Mouse (Mus musculus) MEL (cell line): ENCODE data around the gene Pigm. TPM values are rescaled to one million over a fixed set of nuclear protein-coding genes. Genes with fewer than 3 reads are reported as not detected.

Experiments
- DNase-seq: peaks from one replicate; pipeline ENCODE4 v3.0.0; 2011; ENCODE audit warnings: low read depth, low spot score
- H3K27ac ChIP-seq: 2 replicates; pipeline ENCODE4 v1.5.1; 2012; ENCODE audit warnings: low read depth, mild to moderate bottlenecking, control low read depth, low read length, moderate library complexity; ENCODE audit not compliant: control insufficient read depth
- H3K27me3 ChIP-seq, 2 experiments: fragments of 150-350 bp in 1 of 2; sonication (generic) in 1 of 2; 2 replicates each; pipeline ENCODE4 v1.6.1; 2012; ENCODE audit warnings: low read length in 2 of 2, mild to moderate bottlenecking in 2 of 2, improper control_type of control experiment in 1 of 2, moderate library complexity in 1 of 2; ENCODE audit not compliant: insufficient read depth in 2 of 2, control insufficient read depth in 1 of 2
- H3K36me3 ChIP-seq, 2 experiments: 2 replicates each; pipeline ENCODE4 v1.6.1; 2012 to 2014; ENCODE audit warnings: low read length in 2 of 2, improper control_type of control experiment in 1 of 2, inconsistent platforms in 1 of 2, mild to moderate bottlenecking in 1 of 2; ENCODE audit not compliant: insufficient read depth in 2 of 2, control insufficient read depth in 1 of 2
- H3K4me1 ChIP-seq, 2 experiments: fragments of 150-350 bp in 1 of 2; sonication (generic) in 1 of 2; 2 replicates each; pipeline ENCODE4 v1.6.1; 2012; ENCODE audit warnings: low read length in 2 of 2, improper control_type of control experiment in 1 of 2, mild to moderate bottlenecking in 1 of 2; ENCODE audit not compliant: insufficient read depth in 2 of 2, control insufficient read depth in 1 of 2
- H3K4me3 ChIP-seq, 2 experiments: fragments of 150-350 bp in 1 of 2; sonication (generic) in 1 of 2; 2 replicates each; pipeline ENCODE4 v1.5.1; 2012; ENCODE audit warnings: low read depth in 2 of 2, low read length in 2 of 2, mild to moderate bottlenecking in 2 of 2, moderate library complexity in 2 of 2, control low read depth in 1 of 2, improper control_type of control experiment in 1 of 2; ENCODE audit not compliant: control insufficient read depth in 1 of 2, insufficient read depth in 1 of 2
- H3K79me2 ChIP-seq: 2 replicates; pipeline ENCODE4 v1.6.1; 2012; ENCODE audit warnings: mild to moderate bottlenecking, low read length, moderate library complexity; ENCODE audit not compliant: control insufficient read depth, poor library complexity, insufficient read depth
- H3K9ac ChIP-seq: 2 replicates; pipeline ENCODE4 v1.6.1; 2012; ENCODE audit warnings: low read depth, mild to moderate bottlenecking, control low read depth, low read length, moderate library complexity; ENCODE audit not compliant: control insufficient read depth, poor library complexity, severe bottlenecking
- H3K9me3 ChIP-seq: fragments of 150-350 bp; sonication (generic); replicated peaks from 2 replicates; pipeline ENCODE4 v1.6.1; 2012; ENCODE audit warnings: mild to moderate bottlenecking, low read length, improper control_type of control experiment, moderate library complexity; ENCODE audit not compliant: insufficient read depth
- CHD2 ChIP-seq: IDR thresholded peaks from 2 replicates; pipeline ENCODE4 v1.6.1; 2011; ENCODE audit warnings: low read length, improper control_type of control experiment
- E2F4 ChIP-seq: IDR thresholded peaks from 2 replicates; pipeline ENCODE4 v1.6.1; 2011; ENCODE audit warnings: low read depth, low read length, improper control_type of control experiment, borderline replicate concordance
- GABPA ChIP-seq: IDR thresholded peaks from 2 replicates; pipeline ENCODE4 v1.6.1; 2012; ENCODE audit warnings: low read depth, mild to moderate bottlenecking, inconsistent platforms, low read length, improper control_type of control experiment, moderate library complexity
- HCFC1 ChIP-seq: IDR thresholded peaks from 2 replicates; pipeline ENCODE4 v1.6.1; 2012; ENCODE audit warnings: low read depth, mild to moderate bottlenecking, inconsistent platforms, low read length, improper control_type of control experiment, moderate library complexity
- JUND ChIP-seq: IDR thresholded peaks from 2 replicates; pipeline ENCODE4 v1.6.1; 2011; ENCODE audit warnings: low read depth, mild to moderate bottlenecking, improper control_type of control experiment, low read length
- MEF2A ChIP-seq: IDR thresholded peaks from 2 replicates; pipeline ENCODE4 v1.6.1; 2014; ENCODE audit warnings: low read depth, mild to moderate bottlenecking, inconsistent platforms, low read length, improper control_type of control experiment; ENCODE audit not compliant: poor library complexity, insufficient replicate concordance, severe bottlenecking; ENCODE audit errors: extremely low read depth
- MYB ChIP-seq: IDR thresholded peaks from 2 replicates; pipeline ENCODE4 v1.6.1; 2011; ENCODE audit warnings: mild to moderate bottlenecking, low read depth, low read length, improper control_type of control experiment
- NELFE ChIP-seq: IDR thresholded peaks from 2 replicates; pipeline ENCODE4 v1.6.1; 2011; ENCODE audit warnings: low read depth, low read length, improper control_type of control experiment
- NRF1 ChIP-seq: IDR thresholded peaks from 2 replicates; pipeline ENCODE4 v1.6.1; 2014; ENCODE audit warnings: low read depth, mild to moderate bottlenecking, inconsistent platforms, low read length, improper control_type of control experiment, moderate library complexity; ENCODE audit not compliant: poor library complexity, insufficient read depth, severe bottlenecking
- POLR2A ChIP-seq, 2 experiments: IDR thresholded peaks; 2 replicates each; pipeline ENCODE4 v1.6.1; 2011 to 2012; ENCODE audit warnings: low read length in 2 of 2, mild to moderate bottlenecking in 2 of 2, control low read depth in 1 of 2, improper control_type of control experiment in 1 of 2, low read depth in 1 of 2, moderate library complexity in 1 of 2; ENCODE audit not compliant: control insufficient read depth in 1 of 2, insufficient read depth in 1 of 2, poor library complexity in 1 of 2
- POLR2AphosphoS2 ChIP-seq: IDR thresholded peaks from 2 replicates; pipeline ENCODE4 v1.6.1; 2011; ENCODE audit warnings: low read length, improper control_type of control experiment
- POLR2AphosphoS5 ChIP-seq: IDR thresholded peaks from 2 replicates; pipeline ENCODE4 v1.6.1; 2012; ENCODE audit warnings: low read depth, borderline replicate concordance, mild to moderate bottlenecking, inconsistent platforms, low read length, moderate library complexity, mixed read lengths
- RCOR1 ChIP-seq: IDR thresholded peaks from 2 replicates; pipeline ENCODE4 v1.6.1; 2012; ENCODE audit warnings: low read depth, mild to moderate bottlenecking, inconsistent platforms, low read length, improper control_type of control experiment
- SIN3A ChIP-seq: IDR thresholded peaks from 2 replicates; pipeline ENCODE4 v1.6.1; 2012; ENCODE audit warnings: low read length, improper control_type of control experiment, inconsistent platforms
- SMC3 ChIP-seq: IDR thresholded peaks from 2 replicates; pipeline ENCODE4 v1.6.1; 2011; ENCODE audit warnings: low read depth, low read length, improper control_type of control experiment
- polyA plus RNA-seq, 2 experiments: library from polyadenylated mRNA; stranded (reverse) in 1 of 2; unstranded in 1 of 2; fragments of >175 nt in 1 of 2; fragments of >200 nt in 1 of 2; gene quantifications; 2 replicates each; pipeline versions ENCODE4 v1.2.1 to v1.2.4; 2012; ENCODE audit warnings: low replicate concordance in 2 of 2, low read depth in 1 of 2; ENCODE audit not compliant: insufficient read length in 2 of 2, insufficient read depth in 1 of 2, missing spikeins in 1 of 2
- total RNA-seq: library from RNA; depleted of rRNA; stranded (reverse); fragments of 300-350 nt; gene quantifications from 2 replicates; pipeline ENCODE4 v1.2.3, GENCODE M21; 2012

Pigm gene
- total and polyA plus RNA-seq, 3 experiments: 8.6 to 11.3 TPM; not detected in 1

DNA sequence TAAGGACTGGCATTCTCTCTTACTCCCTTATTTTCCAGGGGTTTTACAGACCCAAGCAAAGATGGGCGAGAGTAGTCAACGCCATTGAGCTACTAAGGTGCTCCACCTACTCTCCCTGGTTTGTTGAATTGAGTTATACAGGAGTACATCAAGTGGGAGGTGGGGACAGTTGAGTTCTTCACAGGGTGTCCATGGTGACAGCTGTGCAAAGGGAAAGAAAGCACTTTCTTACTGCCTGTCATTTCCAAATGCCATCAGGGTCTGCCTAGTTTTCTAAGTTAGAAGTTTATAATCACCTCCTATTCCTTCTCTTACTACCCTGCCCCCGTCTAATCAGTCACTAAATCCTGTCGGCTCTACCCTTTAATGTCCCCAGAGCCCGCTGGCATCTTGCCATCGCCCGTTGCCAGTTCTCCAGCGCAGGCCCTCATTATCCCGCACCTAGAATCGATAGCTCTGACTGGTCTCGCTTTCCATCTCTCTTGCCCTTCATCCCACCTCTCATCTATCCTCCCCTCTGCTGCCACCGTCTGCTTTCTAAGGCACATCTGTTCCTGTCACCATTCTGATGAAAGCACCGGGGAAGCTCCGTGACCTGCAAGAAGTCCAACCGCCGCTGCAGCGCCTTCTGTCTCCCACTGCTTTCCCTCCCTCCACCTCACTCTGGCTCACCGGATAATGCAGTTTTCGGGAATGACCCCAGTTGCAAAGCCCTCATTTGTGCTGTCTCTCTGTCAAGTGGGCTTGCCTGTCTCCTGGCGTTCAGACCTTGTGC, 15.6 kb downstream of the Pigm start:
- Histone ChIP-seq H3K9me3 (no peaks in the 10 kb centered on the region), H3K4me1 (peaks cover 3 to 20% of the 10 kb centered on the region in 2 experiments), H3K4me3 (no peak overlapping the region), H3K27ac (no peak overlapping the region), H3K36me3 (peaks cover 0 to 15% of the 10 kb centered on the region in 2 experiments; a peak in 2 of 4 replicates), H3K27me3 (no peaks in the 10 kb centered on the region), H3K79me2 (no peaks in the 10 kb centered on the region), H3K9ac (no peak overlapping the region)
- TF ChIP-seq NELFE (no peak), SIN3A (no peak), CHD2 (no peak), JUND (no peak), NRF1 (no peak), SMC3 (no peak), E2F4 (no peak), MYB (no peak), MEF2A (no peak), GABPA (no peak), RCOR1 (no peak), HCFC1 (no peak)
- DNase-seq: no peak

DNA sequence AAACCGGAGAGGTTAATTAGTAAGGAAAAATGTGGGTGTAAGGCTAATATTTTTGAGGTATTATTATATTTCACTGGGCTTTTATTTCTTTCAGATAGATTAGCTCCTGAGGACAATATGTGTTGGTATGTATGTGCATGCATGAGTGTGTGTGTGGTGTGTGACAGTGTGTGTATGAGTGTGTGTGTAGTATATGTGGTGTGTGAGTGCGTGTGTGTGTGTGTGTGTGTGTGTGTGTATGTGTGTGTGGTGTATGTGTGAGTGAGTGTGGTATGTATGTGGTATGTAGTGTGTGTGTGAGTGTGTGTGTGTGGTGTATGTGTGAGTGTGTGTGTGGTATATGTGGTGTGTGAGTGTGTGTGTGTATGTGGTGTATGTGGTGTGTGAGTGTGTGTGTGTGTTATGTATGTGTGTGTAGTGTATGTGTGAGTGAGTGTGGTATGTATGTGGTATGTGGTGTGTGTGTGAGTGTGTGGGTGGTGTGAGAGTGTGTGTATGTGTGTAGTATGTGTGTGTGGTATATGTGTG, 16.4 kb downstream of the Pigm start:
- H3K79me2 ChIP-seq: no peaks in the 10 kb centered on the region
- no peak for TF ChIP-seq POLR2AphosphoS2
- TF ChIP-seq POLR2AphosphoS5: peak; percentile 73; the same call in 1 of the 2 replicates
- no peak for TF ChIP-seq POLR2A (IDR thresholded peaks at IDR 0.05; ENCODE audit: control insufficient read depth in 1 of 2, insufficient read depth in 1 of 2, low read depth in 1 of 2, low read length in 2 of 2, poor library complexity in 1 of 2)
- H3K27ac ChIP-seq: no peak overlapping the region
- H3K4me1 ChIP-seq: peaks cover 3 to 22% of the 10 kb centered on the region in 2 experiments
- DNase-seq: no peak
- H3K9ac ChIP-seq: no peak overlapping the region
- no peaks in the 10 kb centered on the region for H3K27me3 ChIP-seq
- peaks cover 0 to 17% of the 10 kb centered on the region in 2 experiments; a peak in 2 of 4 replicates for H3K36me3 ChIP-seq
- no peaks in the 10 kb centered on the region for H3K9me3 ChIP-seq
- no peak overlapping the region for H3K4me3 ChIP-seq
